Mouse (Mus musculus) layer of hippocampus, postnatal 14 days (tissue): ENCODE measurements at regions not wholly inside any gene's neighbourhood (a gene's known extent, or its start where the extent isn't known, plus 50 kb on each side); places are given as distances from the start of the nearest gene placed in this dataset.
A peak's percentile ranks its signal among the peaks of the same experiment; 100 is the strongest.
"Not testable (repeated sequence)": the region's sequence is repeated elsewhere in the genome, so short reads cannot be mapped to it uniquely, and the experiment has no call there.

Source experiments
- DNase-seq, 2 experiments: peaks; one replicate each; pipeline ENCODE4 v3.0.0; 2021 to 2022; ENCODE audit warnings: low spot score in 2 of 2, mixed read lengths in 1 of 2

GRCm38 (mm10) chr10:45855514-45855913 is 277.9 kb downstream of the Hace1 start:
- no peak for DNase-seq

GRCm38 (mm10) chr10:45859137-45859536 is 281.5 kb downstream of the Hace1 start:
- DNase-seq = no peak

- no peak for DNase-seq
These were observed 282.3 kb downstream of the Hace1 start for GRCm38 (mm10) chr10:45859909-45860308.

- DNase-seq = no peak
These were observed 283.1 kb downstream of the Hace1 start for GRCm38 (mm10) chr10:45860696-45861095.

- DNase-seq = no peak
These were observed 288.2 kb downstream of the Hace1 start for GRCm38 (mm10) chr10:45865793-45866192.

GRCm38 (mm10) chr10:45866860-45867259 is 289.2 kb downstream of the Hace1 start:
- DNase-seq = no peak

GRCm38 (mm10) chr10:45871028-45871427 is 293.4 kb downstream of the Hace1 start:
- no peak for DNase-seq

GRCm38 (mm10) chr10:45872007-45872890 is 294.6 kb downstream of the Hace1 start:
- DNase-seq = no peak

GRCm38 (mm10) chr10:45873805-45874780 is 296.5 kb downstream of the Hace1 start:
- DNase-seq = no peak

- not testable (repeated sequence) for DNase-seq
These were observed 297.7 kb downstream of the Hace1 start for GRCm38 (mm10) chr10:45875287-45875686.

- DNase-seq = no peak
These were observed 306.1 kb downstream of the Hace1 start for GRCm38 (mm10) chr10:45883745-45884144.

GRCm38 (mm10) chr10:45886636-45887035 is 309.0 kb downstream of the Hace1 start:
- DNase-seq = no peak

- DNase-seq = peak; percentile 26 to 69
These were observed 311.2 kb downstream of the Hace1 start for GRCm38 (mm10) chr10:45888835-45889234.

- DNase-seq = peak; percentile 19 to 20
These were observed 311.8 kb downstream of the Hace1 start for GRCm38 (mm10) chr10:45889381-45889951.

GRCm38 (mm10) chr10:45890088-45890626 is 312.5 kb downstream of the Hace1 start:
- no peak for DNase-seq

GRCm38 (mm10) chr10:45892464-45892863 is 314.8 kb downstream of the Hace1 start:
- DNase-seq = no peak

- no peak for DNase-seq
These were observed 316.5 kb downstream of the Hace1 start for GRCm38 (mm10) chr10:45893894-45894831.

- DNase-seq = peak in 1 of 2 experiments; percentile 44
These were observed 339.3 kb downstream of the Hace1 start for GRCm38 (mm10) chr10:45916928-45917327.

GRCm38 (mm10) chr10:45925746-45926145 is 348.1 kb downstream of the Hace1 start:
- DNase-seq = no peak
